Mouse (Mus musculus): ENCODE results near the gene Vps13c.

DNA sequence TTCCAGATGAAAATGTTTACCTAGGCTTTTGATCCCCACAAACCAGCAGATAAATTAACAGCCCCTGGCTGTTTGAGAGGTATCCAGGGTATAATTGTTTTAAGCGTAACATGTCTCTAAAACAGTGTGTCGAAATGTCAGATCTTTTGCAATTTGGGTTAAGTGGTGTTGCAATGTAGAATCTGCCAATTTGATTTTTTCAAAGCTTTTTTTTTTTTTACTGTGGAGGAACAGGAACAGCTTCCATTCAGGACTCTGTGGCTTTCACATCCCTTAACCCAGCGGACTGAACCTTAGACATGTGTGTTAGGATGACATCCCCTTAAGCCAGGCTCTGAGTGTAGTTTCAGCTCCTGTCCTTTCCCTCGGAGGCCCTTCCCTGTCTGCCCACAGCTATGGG lies 4.8 kb downstream of the Vps13c start:
- TF ChIP-seq POLR2A (IDR thresholded peaks at IDR 0.05; ENCODE audit: low read depth, low read length) (no peak), CTCF (IDR thresholded peaks at IDR 0.05; ENCODE audit: extremely low read depth, insufficient read depth, insufficient read length, insufficient replicate concordance) (no peak)
